Mouse (Mus musculus): ENCODE results near the gene Cflar. TPM values are rescaled to one million over a fixed set of nuclear protein-coding genes. Genes with fewer than 3 reads are reported as not detected.

Gene Cflar
- polyA plus RNA-seq, 1 experiment from 2014 or later = 25.6 TPM

GRCm38 (mm10) chr1:58786276-58786675 is 75.0 kb downstream of the Cflar start:
- Histone ChIP-seq H3K9me3 (ENCODE audit: control insufficient read depth, low read length) (no peaks in the 10 kb centered on the region), H3K4me1 (ENCODE audit: control insufficient read depth, insufficient read depth, low read length) (no peaks in the 10 kb centered on the region), H3K36me3 (ENCODE audit: control insufficient read depth, insufficient read depth, low read length) (no peaks in the 10 kb centered on the region), H3K27me3 (ENCODE audit: control insufficient read depth, insufficient read depth, low read length) (no peaks in the 10 kb centered on the region), H3K4me3 (ENCODE audit: low read depth, low read length) (no peak overlapping the region), H3K27ac (replicated peaks; ENCODE audit: low read depth, low read length) (no peak overlapping the region), H3K4me2 (ENCODE audit: low read depth, severe bottlenecking) (no peak overlapping the region), H3K9ac (ENCODE audit: low read length) (no peak overlapping the region)
- ATAC-seq (ENCODE audit: insufficient number of reproducible peaks, low FRiP score, low TSS enrichment, low read depth) (no peak), DNase-seq (ENCODE audit: low spot score) (no peak)
- 87% methylated on average over 2 of the region's 2 CpGs for WGBS

DNA sequence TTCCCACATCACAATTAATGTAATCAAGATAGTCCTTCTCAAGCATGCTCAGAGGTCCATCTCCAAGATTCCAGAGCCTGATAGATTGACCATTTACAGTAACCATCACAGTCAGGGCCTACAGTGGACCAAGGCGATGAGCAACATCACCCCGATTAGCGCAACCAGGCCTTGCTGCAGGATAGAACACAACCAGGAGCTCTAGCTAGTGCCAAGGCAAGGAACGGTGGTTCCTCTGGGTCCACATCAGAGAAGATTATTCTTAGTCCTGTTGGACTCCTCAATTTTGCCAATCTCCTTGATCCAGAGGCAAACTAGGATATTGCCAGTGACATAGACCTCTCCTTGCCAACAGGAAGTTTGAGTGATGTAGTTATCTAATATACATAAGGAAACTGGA is 77.1 kb downstream of the Cflar start:
- no peak overlapping the region for H3K27ac ChIP-seq (replicated peaks; ENCODE audit: low read depth, low read length)
- ATAC-seq (ENCODE audit: insufficient number of reproducible peaks, low FRiP score, low TSS enrichment, low read depth) (no peak), DNase-seq (ENCODE audit: low spot score) (no peak)
- no peak overlapping the region for H3K4me2 ChIP-seq (ENCODE audit: low read depth, severe bottlenecking)
- H3K4me1 ChIP-seq (ENCODE audit: control insufficient read depth, insufficient read depth, low read length) = no peaks in the 10 kb centered on the region
- H3K9ac ChIP-seq (ENCODE audit: low read length) = no peak overlapping the region
- WGBS = 97% methylated on average over 4 of the region's 4 CpGs
- no peak overlapping the region for H3K4me3 ChIP-seq (ENCODE audit: low read depth, low read length)
- H3K9me3 ChIP-seq (ENCODE audit: control insufficient read depth, low read length) = no peaks in the 10 kb centered on the region
- H3K27me3 ChIP-seq (ENCODE audit: control insufficient read depth, insufficient read depth, low read length) = no peaks in the 10 kb centered on the region
- no peaks in the 10 kb centered on the region for H3K36me3 ChIP-seq (ENCODE audit: control insufficient read depth, insufficient read depth, low read length)

GRCm38 (mm10) chr1:58794705-58795104 is 83.4 kb downstream of the Cflar start:
- ATAC-seq (ENCODE audit: insufficient number of reproducible peaks, low FRiP score, low TSS enrichment, low read depth) (0 out of 2 replicates have a peak, but pooled peaks have one; percentile 17), DNase-seq (ENCODE audit: low spot score) (no peak)
- H3K4me1 ChIP-seq (ENCODE audit: control insufficient read depth, insufficient read depth, low read length) = no peaks in the 10 kb centered on the region
- 0 out of 2 replicates have a peak, but pooled peaks cover 3% of the 10 kb centered on the region for H3K36me3 ChIP-seq (ENCODE audit: control insufficient read depth, insufficient read depth, low read length)
- H3K9ac ChIP-seq (ENCODE audit: low read length) = no peak overlapping the region
- WGBS = 71% methylated on average over 2 of the region's 2 CpGs
- no peak overlapping the region; the same call in 1 of the 2 replicates for H3K4me3 ChIP-seq (ENCODE audit: low read depth, low read length)
- peak overlapping the region; percentile 60; the same call in 1 of the 2 replicates for H3K4me2 ChIP-seq (ENCODE audit: low read depth, severe bottlenecking)
- no peaks in the 10 kb centered on the region for H3K9me3 ChIP-seq (ENCODE audit: control insufficient read depth, low read length)
- no peaks in the 10 kb centered on the region for H3K27me3 ChIP-seq (ENCODE audit: control insufficient read depth, insufficient read depth, low read length)
- H3K27ac ChIP-seq (replicated peaks; ENCODE audit: low read depth, low read length) = no peak overlapping the region

- H3K9ac ChIP-seq (ENCODE audit: low read length) = peak within 1 kb of the TSS; percentile 63
- DNase-seq (ENCODE audit: low spot score) = peak; percentile 68
- WGBS = under 1% methylated on average over 42 of the region's 42 CpGs
- H3K9me3 ChIP-seq (ENCODE audit: control insufficient read depth, low read length) = no peaks in the 10 kb centered on the region
- H3K4me3 ChIP-seq (ENCODE audit: low read depth, low read length) = peak within 1 kb of the TSS; percentile 41
- peak within 1 kb of the TSS; percentile 60 for H3K4me2 ChIP-seq (ENCODE audit: low read depth, severe bottlenecking)
- no peaks in the 10 kb centered on the region for H3K27me3 ChIP-seq (ENCODE audit: control insufficient read depth, insufficient read depth, low read length)
- H3K36me3 ChIP-seq (ENCODE audit: control insufficient read depth, insufficient read depth, low read length) = 0 out of 2 replicates have a peak, but pooled peaks cover 3% of the 10 kb centered on the region
- ATAC-seq (ENCODE audit: insufficient number of reproducible peaks, low FRiP score, low TSS enrichment, low read depth) = peak; percentile 67; the same call in 1 of the 2 replicates
- no peak within 1 kb of the TSS for H3K27ac ChIP-seq (replicated peaks; ENCODE audit: low read depth, low read length)
- H3K4me1 ChIP-seq (ENCODE audit: control insufficient read depth, insufficient read depth, low read length) = no peaks in the 10 kb centered on the region
These were observed 84.2 kb downstream of the Cflar start, which contains the start of gene Casp8 for GRCm38 (mm10) chr1:58795291-58796058. Gene Casp8 (plus strand): TSS chr1:58795374.

GRCm38 (mm10) chr1:58796059-58796363 is 84.7 kb downstream of the Cflar start:
- DNase-seq (ENCODE audit: low spot score) = no peak
- peak overlapping the region; percentile 41 for H3K4me3 ChIP-seq (ENCODE audit: low read depth, low read length)
- 0 out of 2 replicates have a peak, but pooled peaks cover 3% of the 10 kb centered on the region for H3K36me3 ChIP-seq (ENCODE audit: control insufficient read depth, insufficient read depth, low read length)
- ATAC-seq (ENCODE audit: insufficient number of reproducible peaks, low FRiP score, low TSS enrichment, low read depth) = no peak
- H3K4me1 ChIP-seq (ENCODE audit: control insufficient read depth, insufficient read depth, low read length) = no peaks in the 10 kb centered on the region
- no peaks in the 10 kb centered on the region for H3K27me3 ChIP-seq (ENCODE audit: control insufficient read depth, insufficient read depth, low read length)
- peak overlapping the region; percentile 60 for H3K4me2 ChIP-seq (ENCODE audit: low read depth, severe bottlenecking)
- H3K27ac ChIP-seq (replicated peaks; ENCODE audit: low read depth, low read length) = no peak overlapping the region
- no peaks in the 10 kb centered on the region for H3K9me3 ChIP-seq (ENCODE audit: control insufficient read depth, low read length)
- WGBS = 3% methylated on average over 3 of the region's 3 CpGs
- H3K9ac ChIP-seq (ENCODE audit: low read length) = peak overlapping the region; percentile 63

DNA sequence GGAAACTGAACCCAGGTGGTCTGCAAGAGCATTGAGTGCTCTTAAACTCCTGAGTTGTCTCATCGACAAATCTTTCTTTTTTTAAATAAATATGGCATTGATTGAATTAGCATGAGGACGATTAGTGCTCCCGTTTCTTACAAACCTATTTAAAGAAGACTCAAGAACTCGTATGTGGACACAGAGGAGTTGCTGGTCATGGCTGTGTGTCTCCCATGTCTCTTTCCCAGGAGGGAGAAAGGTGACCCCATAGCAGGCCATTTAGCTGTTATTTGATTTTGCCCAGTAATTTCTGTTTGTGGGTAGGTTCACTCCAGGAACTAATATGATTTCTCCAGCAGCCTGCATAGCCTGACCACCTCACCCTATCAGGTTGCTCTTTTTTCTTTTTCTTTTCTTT is 85.5 kb downstream of the Cflar start:
- DNase-seq (ENCODE audit: low spot score) (no peak), ATAC-seq (ENCODE audit: insufficient number of reproducible peaks, low FRiP score, low TSS enrichment, low read depth) (no peak)
- Histone ChIP-seq H3K9ac (ENCODE audit: low read length) (no peak overlapping the region), H3K9me3 (ENCODE audit: control insufficient read depth, low read length) (no peaks in the 10 kb centered on the region), H3K4me3 (ENCODE audit: low read depth, low read length) (no peak overlapping the region), H3K27me3 (ENCODE audit: control insufficient read depth, insufficient read depth, low read length) (no peaks in the 10 kb centered on the region), H3K4me1 (ENCODE audit: control insufficient read depth, insufficient read depth, low read length) (no peaks in the 10 kb centered on the region), H3K4me2 (ENCODE audit: low read depth, severe bottlenecking) (no peak overlapping the region), H3K27ac (replicated peaks; ENCODE audit: low read depth, low read length) (no peak overlapping the region), H3K36me3 (ENCODE audit: control insufficient read depth, insufficient read depth, low read length) (0 out of 2 replicates have a peak, but pooled peaks cover 3% of the 10 kb centered on the region)
- WGBS = 82% methylated on average over 4 of the region's 4 CpGs

DNA sequence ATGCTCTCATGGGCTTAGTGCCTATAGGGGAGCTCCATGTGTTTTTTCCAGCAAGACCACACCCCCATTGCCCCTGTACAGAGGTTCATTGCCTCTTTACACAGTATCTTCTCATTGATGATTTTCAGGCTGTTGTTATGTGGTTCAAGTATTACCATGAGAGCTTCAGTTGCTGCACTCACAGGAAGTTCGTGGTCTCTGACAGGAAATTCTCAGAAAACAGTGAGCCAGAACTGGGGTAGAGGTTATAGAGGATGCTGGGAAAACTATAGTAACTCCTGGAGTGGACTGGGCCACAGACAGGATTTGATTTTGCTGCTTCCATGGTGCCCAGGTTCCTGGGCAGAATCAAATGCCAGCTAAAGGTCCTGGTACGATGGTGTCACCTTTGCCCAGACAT is 86.1 kb downstream of the Cflar start:
- no peaks in the 10 kb centered on the region for H3K9me3 ChIP-seq (ENCODE audit: control insufficient read depth, low read length)
- ATAC-seq (ENCODE audit: insufficient number of reproducible peaks, low FRiP score, low TSS enrichment, low read depth) = no peak
- H3K4me1 ChIP-seq (ENCODE audit: control insufficient read depth, insufficient read depth, low read length) = no peaks in the 10 kb centered on the region
- H3K27ac ChIP-seq (replicated peaks; ENCODE audit: low read depth, low read length) = no peak overlapping the region
- H3K27me3 ChIP-seq (ENCODE audit: control insufficient read depth, insufficient read depth, low read length) = no peaks in the 10 kb centered on the region
- 0 out of 2 replicates have a peak, but pooled peaks cover 3% of the 10 kb centered on the region for H3K36me3 ChIP-seq (ENCODE audit: control insufficient read depth, insufficient read depth, low read length)
- H3K9ac ChIP-seq (ENCODE audit: low read length) = no peak overlapping the region
- H3K4me2 ChIP-seq (ENCODE audit: low read depth, severe bottlenecking) = no peak overlapping the region
- no peak for DNase-seq (ENCODE audit: low spot score)
- no peak overlapping the region for H3K4me3 ChIP-seq (ENCODE audit: low read depth, low read length)
- 80% methylated on average over 2 of the region's 2 CpGs for WGBS

- Histone ChIP-seq H3K27me3 (ENCODE audit: control insufficient read depth, insufficient read depth, low read length) (no peaks in the 10 kb centered on the region), H3K9ac (ENCODE audit: low read length) (no peak overlapping the region), H3K27ac (replicated peaks; ENCODE audit: low read depth, low read length) (no peak overlapping the region), H3K4me3 (ENCODE audit: low read depth, low read length) (no peak overlapping the region), H3K9me3 (ENCODE audit: control insufficient read depth, low read length) (no peaks in the 10 kb centered on the region), H3K4me2 (ENCODE audit: low read depth, severe bottlenecking) (no peak overlapping the region), H3K4me1 (ENCODE audit: control insufficient read depth, insufficient read depth, low read length) (no peaks in the 10 kb centered on the region), H3K36me3 (ENCODE audit: control insufficient read depth, insufficient read depth, low read length) (0 out of 2 replicates have a peak, but pooled peaks cover 3% of the 10 kb centered on the region)
- 92% methylated on average over 4 of the region's 4 CpGs for WGBS
- ATAC-seq (ENCODE audit: insufficient number of reproducible peaks, low FRiP score, low TSS enrichment, low read depth) (no peak), DNase-seq (ENCODE audit: low spot score) (no peak)
These were observed 87.6 kb downstream of the Cflar start for GRCm38 (mm10) chr1:58798911-58799310.

All from limb, embryonic 11.5 days (tissue).